Mouse (Mus musculus): Measurements from ENCODE around the gene Zfp804a.

Gene Zfp804a

DNA sequence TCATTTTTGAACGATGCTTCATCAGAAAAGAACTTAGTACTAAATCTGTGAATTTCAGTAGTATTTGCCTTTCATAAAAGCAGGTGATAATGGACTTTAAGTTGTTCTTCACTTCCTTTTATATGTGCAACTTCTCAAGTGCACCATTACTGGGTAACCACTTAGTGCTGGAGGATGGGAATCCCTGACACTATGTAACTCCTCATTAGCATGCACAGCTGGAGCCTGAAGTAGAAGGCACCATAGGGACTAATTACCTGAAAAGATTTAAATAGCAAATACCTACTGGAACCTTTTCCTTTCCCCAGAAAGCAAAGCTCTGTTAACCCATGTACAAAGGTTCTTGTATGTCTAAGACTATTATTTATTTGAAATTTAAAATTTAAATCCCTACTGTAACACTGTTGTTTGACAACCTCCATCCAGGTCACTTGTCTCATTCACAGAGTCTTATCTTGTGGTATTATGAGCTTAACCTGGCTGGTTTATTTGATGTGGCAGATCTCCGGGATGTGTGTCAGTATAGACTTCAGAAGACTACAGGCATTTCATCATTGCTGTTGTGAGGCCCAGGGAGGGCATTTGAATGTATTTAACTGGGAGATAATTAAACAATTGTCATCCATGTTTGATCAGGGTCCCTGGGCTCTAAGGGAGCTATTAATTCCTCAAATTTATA lies 229.7 kb downstream of the Zfp804a start:
- no peak for DNase-seq

DNA sequence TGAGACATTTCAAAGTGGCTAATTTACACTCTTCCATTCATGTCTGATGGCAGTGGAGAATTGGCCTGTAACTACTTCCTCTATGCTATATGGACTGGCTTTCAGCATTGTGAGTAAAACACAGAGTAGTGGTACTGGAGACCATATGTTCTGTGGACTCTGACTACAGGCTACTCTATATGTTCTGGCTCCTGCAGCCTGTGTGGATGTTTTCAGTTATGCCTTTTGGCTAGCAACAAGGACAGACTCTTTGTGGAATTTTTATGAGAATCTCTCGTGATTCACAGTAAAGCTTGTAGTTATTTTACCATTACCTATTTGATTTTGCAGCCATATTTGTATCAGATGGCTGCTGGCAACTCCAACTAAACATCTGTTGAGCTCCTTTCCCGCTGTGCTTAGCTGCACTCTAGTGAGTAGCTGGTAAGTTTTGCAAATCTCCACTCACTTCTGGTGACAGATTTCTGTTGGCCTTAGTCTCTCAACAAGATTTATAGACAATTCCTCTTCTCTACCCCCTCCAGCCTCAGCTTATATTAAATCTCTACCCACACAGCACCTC lies 242.0 kb downstream of the Zfp804a start:
- DNase-seq, result no peak
